Mouse (Mus musculus): ENCODE measurements around the gene Pald1. TPM values are rescaled to one million over a fixed set of nuclear protein-coding genes. Genes with fewer than 3 reads are reported as not detected.

Gene Pald1
- polyA plus RNA-seq, 1 experiment from 2014 or later = 21.1 TPM

DNA sequence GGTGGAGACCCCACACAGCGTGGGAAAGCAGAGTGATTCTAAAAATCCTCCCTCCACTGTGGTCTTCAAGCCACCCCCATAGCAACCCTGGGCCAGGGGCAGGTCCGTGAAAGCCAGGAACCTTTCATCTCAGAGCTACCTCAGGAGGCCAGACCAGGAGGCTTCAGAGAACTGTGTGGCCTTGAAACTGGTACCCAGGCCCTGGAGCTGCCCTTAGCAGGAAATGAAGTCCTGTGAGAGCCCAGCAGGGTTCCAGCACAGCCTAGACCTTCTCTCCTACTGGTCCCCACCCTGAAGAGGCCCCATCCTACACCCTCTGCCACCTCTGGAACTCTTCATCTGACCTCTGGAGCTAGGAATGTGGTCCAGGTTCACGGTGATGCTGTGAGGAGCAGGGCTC is 14.8 kb upstream of the Pald1 start:
- WGBS = 51% methylated on average over 3 of the region's 3 CpGs
- 0 out of 2 replicates have a peak overlapping the region, but pooled peaks have one; percentile 25 for H3K9ac ChIP-seq (ENCODE audit: low read depth, low read length)
- no peak overlapping the region for H3K4me3 ChIP-seq (ENCODE audit: low read depth, low read length)
- no peak for DNase-seq (ENCODE audit: low spot score)
- no peak for ATAC-seq (ENCODE audit: low read depth)
- no peaks in the 10 kb centered on the region for H3K27me3 ChIP-seq (replicated peaks; ENCODE audit: control insufficient read depth, insufficient read depth, low read length)
- no peak overlapping the region for H3K4me2 ChIP-seq (ENCODE audit: low read depth, low read length)
- no peaks in the 10 kb centered on the region for H3K36me3 ChIP-seq (ENCODE audit: control insufficient read depth, insufficient read depth, low read length)
- H3K4me1 ChIP-seq (ENCODE audit: control insufficient read depth, insufficient read depth, low read length) = no peaks in the 10 kb centered on the region
- H3K9me3 ChIP-seq (ENCODE audit: control insufficient read depth, low read length) = no peaks in the 10 kb centered on the region
- no peak overlapping the region for H3K27ac ChIP-seq (replicated peaks; ENCODE audit: low read depth, low read length)

DNA sequence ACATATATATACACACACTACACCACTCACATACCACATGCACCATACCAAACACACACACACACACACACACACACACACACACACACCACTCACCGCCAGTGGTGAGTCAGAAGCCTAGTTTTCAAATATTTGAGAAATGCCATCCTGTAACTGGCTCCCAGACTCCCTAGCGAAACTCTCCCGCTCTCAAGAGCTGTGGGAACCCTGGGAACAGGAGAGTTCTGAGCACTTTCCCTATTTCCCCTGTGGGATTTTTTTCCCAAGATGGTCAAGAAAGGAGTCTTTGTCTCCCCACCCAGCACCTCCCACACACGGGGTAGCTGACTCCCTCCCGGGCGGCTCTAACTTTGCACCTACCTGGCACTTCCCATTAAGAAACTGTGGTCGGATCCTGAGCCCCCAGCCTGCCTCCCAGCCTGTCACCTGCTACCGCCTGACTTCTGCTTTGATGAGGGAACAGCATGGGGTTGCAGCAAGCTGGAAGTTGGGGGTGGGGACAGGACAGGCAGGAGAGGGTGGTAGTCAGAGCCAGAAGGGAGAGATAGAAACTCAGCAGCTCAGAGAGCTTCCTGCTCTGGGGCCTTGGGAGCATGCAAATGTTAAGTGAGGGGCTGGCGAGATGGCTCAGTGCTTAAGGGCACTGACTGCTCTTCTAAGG is 11.3 kb upstream of the Pald1 start:
- peak overlapping the region; percentile 35; the same call in 1 of the 2 replicates for H3K9ac ChIP-seq (ENCODE audit: low read depth, low read length)

DNA sequence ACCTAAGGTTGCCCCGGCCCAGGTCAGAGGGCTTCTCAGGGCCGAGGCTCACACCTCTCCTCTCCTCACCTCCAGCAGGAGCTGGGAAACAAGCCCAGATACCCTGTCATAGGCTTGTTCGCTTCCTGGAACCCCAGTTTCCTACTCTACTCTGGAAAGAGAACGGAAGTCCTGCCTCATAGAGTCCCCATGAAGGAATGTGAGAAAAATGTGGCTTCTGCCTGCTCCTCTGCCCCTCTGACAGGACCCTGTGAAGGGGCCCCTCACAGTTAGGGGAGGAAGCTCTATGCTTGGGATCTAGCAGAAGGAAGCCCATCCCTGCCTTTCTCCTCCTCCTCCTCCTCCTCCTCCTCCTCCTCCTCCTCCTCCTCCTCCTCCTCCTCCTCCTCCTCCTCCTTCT is 9.3 kb upstream of the Pald1 start:
- Histone ChIP-seq H3K9me3 (ENCODE audit: control insufficient read depth, low read length) (no peaks in the 10 kb centered on the region), H3K27ac (replicated peaks; ENCODE audit: low read depth, low read length) (no peak overlapping the region), H3K27me3 (replicated peaks; ENCODE audit: control insufficient read depth, insufficient read depth, low read length) (no peaks in the 10 kb centered on the region), H3K36me3 (ENCODE audit: control insufficient read depth, insufficient read depth, low read length) (no peaks in the 10 kb centered on the region), H3K4me3 (ENCODE audit: low read depth, low read length) (no peak overlapping the region), H3K9ac (ENCODE audit: low read depth, low read length) (no peak overlapping the region), H3K4me1 (ENCODE audit: control insufficient read depth, insufficient read depth, low read length) (no peaks in the 10 kb centered on the region), H3K4me2 (ENCODE audit: low read depth, low read length) (no peak overlapping the region)
- no peak for DNase-seq (ENCODE audit: low spot score)
- ATAC-seq (ENCODE audit: low read depth) = no peak
- WGBS = 42% methylated on average over 4 of the region's 4 CpGs

More for the DNA sequence above, 11.3 kb upstream of the Pald1 start:
- no peak overlapping the region for H3K4me3 ChIP-seq (ENCODE audit: low read depth, low read length)
- no peaks in the 10 kb centered on the region for H3K9me3 ChIP-seq (ENCODE audit: control insufficient read depth, low read length)
- no peaks in the 10 kb centered on the region for H3K27me3 ChIP-seq (replicated peaks; ENCODE audit: control insufficient read depth, insufficient read depth, low read length)
- H3K4me1 ChIP-seq (ENCODE audit: control insufficient read depth, insufficient read depth, low read length) = no peaks in the 10 kb centered on the region
- no peak overlapping the region for H3K27ac ChIP-seq (replicated peaks; ENCODE audit: low read depth, low read length)
- no peaks in the 10 kb centered on the region for H3K36me3 ChIP-seq (ENCODE audit: control insufficient read depth, insufficient read depth, low read length)
- DNase-seq (ENCODE audit: low spot score) = no peak
- WGBS = 9% methylated on average over 9 of the region's 9 CpGs
- ATAC-seq (ENCODE audit: low read depth) = peak; percentile 31; the same call in 1 of the 2 replicates
- peak overlapping the region; percentile 20; the same call in 1 of the 2 replicates for H3K4me2 ChIP-seq (ENCODE audit: low read depth, low read length)

DNA sequence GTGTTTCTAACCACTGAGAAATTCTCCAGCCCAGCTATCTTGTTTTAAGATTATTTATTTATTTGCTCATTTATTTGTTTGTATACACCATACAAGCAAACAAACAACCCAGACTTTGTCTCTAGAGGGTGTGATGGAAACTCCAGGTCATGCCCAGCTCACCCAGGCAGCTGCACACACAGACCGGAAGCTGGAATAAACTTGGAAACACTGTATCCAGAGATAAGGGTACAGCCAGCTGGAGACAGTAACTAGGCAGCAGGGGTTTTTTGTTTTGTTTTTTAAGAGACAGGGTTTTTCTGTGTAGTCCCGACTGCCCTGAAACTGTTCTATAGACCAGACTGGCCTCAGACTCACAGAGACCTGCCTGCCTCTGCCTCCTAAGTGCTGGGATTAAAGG is 6.8 kb upstream of the Pald1 start:
- Histone ChIP-seq H3K9ac (ENCODE audit: low read depth, low read length) (no peak overlapping the region), H3K4me2 (ENCODE audit: low read depth, low read length) (no peak overlapping the region), H3K4me1 (ENCODE audit: control insufficient read depth, insufficient read depth, low read length) (no peaks in the 10 kb centered on the region), H3K9me3 (ENCODE audit: control insufficient read depth, low read length) (no peaks in the 10 kb centered on the region), H3K27me3 (replicated peaks; ENCODE audit: control insufficient read depth, insufficient read depth, low read length) (no peaks in the 10 kb centered on the region), H3K27ac (replicated peaks; ENCODE audit: low read depth, low read length) (no peak overlapping the region), H3K36me3 (ENCODE audit: control insufficient read depth, insufficient read depth, low read length) (no peaks in the 10 kb centered on the region), H3K4me3 (ENCODE audit: low read depth, low read length) (no peak overlapping the region)
- ATAC-seq (ENCODE audit: low read depth) = no peak
- no peak for DNase-seq (ENCODE audit: low spot score)
- 76% methylated on average over 2 of the region's 2 CpGs for WGBS

DNA sequence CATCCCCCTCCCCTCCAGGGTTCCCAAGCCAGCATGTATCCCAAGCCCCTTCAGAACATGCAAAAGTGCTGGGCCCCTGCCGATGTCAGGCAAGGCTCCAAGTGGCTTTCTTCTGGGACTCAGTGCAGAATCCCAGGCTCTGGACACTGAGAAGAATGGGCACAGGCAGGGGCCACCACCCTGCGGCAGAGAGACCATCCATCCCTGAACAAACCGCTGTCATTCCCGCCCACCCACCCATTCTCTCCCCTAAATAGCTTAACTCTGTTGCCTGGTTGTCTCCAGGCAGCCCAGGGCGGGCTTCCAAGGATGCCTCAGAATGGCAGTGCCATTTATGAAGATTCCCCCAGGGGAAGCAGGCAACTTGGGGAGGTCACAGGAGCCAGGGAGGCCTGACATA is 5.7 kb upstream of the Pald1 start:
- no peak overlapping the region for H3K4me2 ChIP-seq (ENCODE audit: low read depth, low read length)
- H3K27ac ChIP-seq (replicated peaks; ENCODE audit: low read depth, low read length) = no peak overlapping the region
- no peak for ATAC-seq (ENCODE audit: low read depth)
- H3K27me3 ChIP-seq (replicated peaks; ENCODE audit: control insufficient read depth, insufficient read depth, low read length) = no peaks in the 10 kb centered on the region
- H3K9me3 ChIP-seq (ENCODE audit: control insufficient read depth, low read length) = no peaks in the 10 kb centered on the region
- 64% methylated on average over 5 of the region's 5 CpGs for WGBS
- peaks cover 2% of the 10 kb centered on the region; the same call in 1 of the 2 replicates for H3K4me1 ChIP-seq (ENCODE audit: control insufficient read depth, insufficient read depth, low read length)
- no peak overlapping the region for H3K9ac ChIP-seq (ENCODE audit: low read depth, low read length)
- no peaks in the 10 kb centered on the region for H3K36me3 ChIP-seq (ENCODE audit: control insufficient read depth, insufficient read depth, low read length)
- DNase-seq (ENCODE audit: low spot score) = no peak
- H3K4me3 ChIP-seq (ENCODE audit: low read depth, low read length) = no peak overlapping the region

DNA sequence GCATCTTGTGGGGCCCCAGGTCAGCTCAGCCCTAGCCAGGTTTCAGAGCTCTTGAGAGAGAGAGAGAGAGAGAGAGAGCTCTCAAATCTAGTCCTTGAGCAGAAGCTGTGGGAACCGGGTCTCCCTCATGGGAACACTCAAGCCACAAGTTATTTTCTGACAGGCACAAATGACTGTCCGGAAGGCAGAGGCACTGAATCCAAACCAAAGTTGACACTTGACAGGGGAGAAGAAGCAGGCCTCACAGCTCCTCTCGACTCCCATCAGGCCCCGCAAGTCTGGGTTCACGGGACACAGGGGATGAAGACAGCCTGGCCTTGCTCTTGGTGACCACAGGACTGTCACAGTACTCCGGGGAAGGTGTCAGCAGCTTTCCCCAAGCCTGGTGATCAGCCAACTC is 3.0 kb upstream of the Pald1 start:
- ATAC-seq (ENCODE audit: low read depth) = no peak
- H3K9ac ChIP-seq (ENCODE audit: low read depth, low read length) = no peak overlapping the region
- WGBS = 62% methylated on average over 6 of the region's 6 CpGs
- no peaks in the 10 kb centered on the region for H3K27me3 ChIP-seq (replicated peaks; ENCODE audit: control insufficient read depth, insufficient read depth, low read length)
- peaks cover 15% of the 10 kb centered on the region; the same call in 1 of the 2 replicates for H3K4me1 ChIP-seq (ENCODE audit: control insufficient read depth, insufficient read depth, low read length)
- H3K36me3 ChIP-seq (ENCODE audit: control insufficient read depth, insufficient read depth, low read length) = no peaks in the 10 kb centered on the region
- H3K9me3 ChIP-seq (ENCODE audit: control insufficient read depth, low read length) = no peaks in the 10 kb centered on the region
- DNase-seq (ENCODE audit: low spot score) = no peak
- no peak overlapping the region for H3K4me2 ChIP-seq (ENCODE audit: low read depth, low read length)
- no peak overlapping the region for H3K4me3 ChIP-seq (ENCODE audit: low read depth, low read length)
- H3K27ac ChIP-seq (replicated peaks; ENCODE audit: low read depth, low read length) = no peak overlapping the region

DNA sequence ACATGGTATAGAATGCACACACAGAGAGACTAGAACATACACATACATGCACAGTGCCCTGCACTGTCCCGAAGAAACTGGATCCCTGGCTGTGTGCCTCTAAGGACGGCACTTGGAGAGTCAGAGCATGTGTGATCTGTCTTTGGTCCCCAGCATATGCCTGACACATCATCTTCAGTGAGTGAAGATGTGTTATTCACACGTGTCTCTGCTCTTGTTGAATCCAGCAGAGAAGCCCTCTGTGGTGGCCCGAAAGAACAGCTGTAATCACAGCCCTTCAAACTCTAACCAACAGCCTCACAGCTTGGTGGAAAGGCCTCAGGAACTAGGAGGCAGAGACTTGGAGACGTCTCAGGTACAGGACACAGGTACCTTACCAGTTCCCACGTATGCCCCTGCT is 1.8 kb upstream of the Pald1 start:
- DNase-seq (ENCODE audit: low spot score) (no peak), ATAC-seq (ENCODE audit: low read depth) (no peak)
- no peaks in the 10 kb centered on the region for H3K27me3 ChIP-seq (replicated peaks; ENCODE audit: control insufficient read depth, insufficient read depth, low read length)
- no peaks in the 10 kb centered on the region for H3K9me3 ChIP-seq (ENCODE audit: control insufficient read depth, low read length)
- H3K36me3 ChIP-seq (ENCODE audit: control insufficient read depth, insufficient read depth, low read length) = no peaks in the 10 kb centered on the region
- peaks cover 23% of the 10 kb centered on the region for H3K4me1 ChIP-seq (ENCODE audit: control insufficient read depth, insufficient read depth, low read length)
- no peak overlapping the region for H3K9ac ChIP-seq (ENCODE audit: low read depth, low read length)
- no peak overlapping the region for H3K4me2 ChIP-seq (ENCODE audit: low read depth, low read length)
- WGBS = 76% methylated on average over 6 of the region's 6 CpGs
- H3K27ac ChIP-seq (replicated peaks; ENCODE audit: low read depth, low read length) = no peak overlapping the region
- H3K4me3 ChIP-seq (ENCODE audit: low read depth, low read length) = no peak overlapping the region

DNA sequence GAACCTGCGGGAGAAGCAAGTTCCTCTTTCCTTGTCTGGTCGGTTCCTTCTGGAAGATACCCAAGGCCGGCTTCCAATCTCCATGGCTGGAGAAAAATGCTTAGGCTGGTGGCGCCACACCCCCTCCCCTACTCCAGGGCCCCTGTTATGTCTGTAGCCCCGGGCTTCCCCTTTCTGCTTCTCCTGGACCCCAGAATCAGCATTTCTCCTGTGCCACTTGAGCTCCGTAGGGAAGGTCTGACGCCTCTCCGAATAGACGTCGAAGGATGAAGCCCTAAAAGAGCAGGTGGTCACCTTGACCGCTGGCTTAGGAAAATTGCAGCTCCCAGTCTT is 351 bp upstream of the Pald1 start:
- WGBS = 2% methylated on average over 11 of the region's 11 CpGs

DNA sequence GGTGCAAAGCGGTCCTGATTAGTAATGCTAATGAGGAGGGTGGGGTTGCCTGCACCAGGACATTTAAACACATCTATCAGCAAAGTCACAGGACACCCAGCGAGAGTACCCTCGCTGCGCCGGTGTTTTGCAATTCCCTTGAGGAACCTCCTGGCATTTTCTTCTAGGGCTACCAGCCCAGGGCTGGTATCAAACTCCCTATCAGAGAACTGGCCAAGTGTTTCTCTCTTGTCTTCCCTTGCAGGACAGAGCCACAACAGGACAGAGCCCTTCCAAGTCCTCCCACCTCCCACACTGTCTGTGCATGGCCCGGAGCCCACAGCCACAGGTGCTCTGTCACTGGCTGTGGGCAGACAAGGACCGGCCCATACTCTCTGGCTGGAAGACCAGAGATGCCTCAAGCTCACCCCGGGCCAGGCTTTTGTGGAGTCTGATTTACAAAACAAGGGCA is 1.0 kb downstream of the Pald1 start:
- no peak for ATAC-seq (ENCODE audit: low read depth)
- 0 out of 2 replicates have a peak overlapping the region, but pooled peaks have one; percentile 3 for H3K27ac ChIP-seq (replicated peaks; ENCODE audit: low read depth, low read length)
- WGBS = 2% methylated on average over 8 of the region's 8 CpGs

More for the DNA sequence above, 351 bp upstream of the Pald1 start:
- Histone ChIP-seq H3K27ac (replicated peaks; ENCODE audit: low read depth, low read length) (0 out of 2 replicates have a peak overlapping the region, but pooled peaks have one; percentile 3), H3K9me3 (ENCODE audit: control insufficient read depth, low read length) (no peaks in the 10 kb centered on the region), H3K4me3 (ENCODE audit: low read depth, low read length) (peak overlapping the region; percentile 71), H3K27me3 (replicated peaks; ENCODE audit: control insufficient read depth, insufficient read depth, low read length) (no peaks in the 10 kb centered on the region), H3K9ac (ENCODE audit: low read depth, low read length) (peak overlapping the region; percentile 79), H3K4me1 (ENCODE audit: control insufficient read depth, insufficient read depth, low read length) (peaks cover 31% of the 10 kb centered on the region), H3K4me2 (ENCODE audit: low read depth, low read length) (peak overlapping the region; percentile 91), H3K36me3 (ENCODE audit: control insufficient read depth, insufficient read depth, low read length) (no peaks in the 10 kb centered on the region)
- DNase-seq (ENCODE audit: low spot score) = no peak
- peak; percentile 38 for ATAC-seq (ENCODE audit: low read depth)

More for the DNA sequence above, 1.0 kb downstream of the Pald1 start:
- H3K4me3 ChIP-seq (ENCODE audit: low read depth, low read length) = peak overlapping the region; percentile 71
- H3K4me1 ChIP-seq (ENCODE audit: control insufficient read depth, insufficient read depth, low read length) = peaks cover 31% of the 10 kb centered on the region
- peak overlapping the region; percentile 79 for H3K9ac ChIP-seq (ENCODE audit: low read depth, low read length)
- H3K4me2 ChIP-seq (ENCODE audit: low read depth, low read length) = peak overlapping the region; percentile 91
- no peaks in the 10 kb centered on the region for H3K27me3 ChIP-seq (replicated peaks; ENCODE audit: control insufficient read depth, insufficient read depth, low read length)
- no peaks in the 10 kb centered on the region for H3K36me3 ChIP-seq (ENCODE audit: control insufficient read depth, insufficient read depth, low read length)
- DNase-seq (ENCODE audit: low spot score) = no peak
- no peaks in the 10 kb centered on the region for H3K9me3 ChIP-seq (ENCODE audit: control insufficient read depth, low read length)

All from embryonic facial prominence, embryonic 14.5 days (tissue).